Mouse (Mus musculus) liver, adult 2 months (tissue): Measurements from ENCODE around the gene Efcab5.

Source experiments
- CTCF ChIP-seq: fragments of 200-500 bp; IDR thresholded peaks from 2 replicates; pipeline ENCODE4 v1.5.1; 2011; ENCODE audit warnings: low read depth, low read length, control low read depth
- POLR2A ChIP-seq: fragments of 200-500 bp; IDR thresholded peaks from 2 replicates; pipeline ENCODE4 v1.6.1; 2011; ENCODE audit warnings: low read length, control low read depth; ENCODE audit not compliant: insufficient read depth; ENCODE audit errors: extremely low read depth

DNA sequence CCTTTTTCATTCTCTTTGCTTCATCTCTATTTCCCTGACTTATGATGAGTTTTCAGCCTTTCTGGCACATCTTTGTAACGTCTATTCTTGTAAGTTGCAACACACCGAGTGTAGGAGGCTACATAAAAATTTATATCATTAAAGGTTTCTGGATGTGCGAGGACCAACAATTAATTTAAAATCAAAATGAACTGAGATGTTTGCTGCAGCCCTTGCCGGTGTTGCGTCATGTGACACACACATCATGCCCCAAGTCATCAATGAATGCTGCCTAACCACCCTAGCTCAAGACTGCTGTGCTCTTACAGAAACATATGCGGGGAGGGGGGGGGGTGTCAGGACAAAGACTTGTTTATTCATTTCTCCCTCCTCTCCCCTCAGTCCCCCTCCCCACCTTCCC lies 80.3 kb downstream of the Efcab5 start:
- TF ChIP-seq POLR2A (no peak), CTCF (no peak)
